Mouse (Mus musculus) stomach, postnatal 0 days (tissue): ENCODE measurements at regions not wholly inside any gene's neighbourhood (a gene's known extent, or its start where the extent isn't known, plus 50 kb on each side); places are given as distances from the start of the nearest gene placed in this dataset.

Experiments
- CTCF ChIP-seq: IDR thresholded peaks from 2 replicates; pipeline ENCODE4 v1.5.1; 2016; ENCODE audit warnings: antibody characterized with exemption, low read depth, mild to moderate bottlenecking, moderate library complexity
- EP300 ChIP-seq: optimal IDR thresholded peaks from 2 replicates; pipeline ENCODE3; 2016; ENCODE audit warnings: antibody characterized with exemption

GRCm38 (mm10) chr12:70647516-70647915, 177.8 kb upstream of the Frmd6 start:
- no peak for TF ChIP-seq CTCF
- no peak for TF ChIP-seq EP300
